Mouse (Mus musculus) stomach, postnatal 0 days (tissue): ENCODE data around the gene Milr1.

Experiments
- CTCF ChIP-seq: IDR thresholded peaks from 2 replicates; pipeline ENCODE4 v1.5.1; 2016; ENCODE audit warnings: antibody characterized with exemption, low read depth, mild to moderate bottlenecking, moderate library complexity
- EP300 ChIP-seq: optimal IDR thresholded peaks from 2 replicates; pipeline ENCODE3; 2016; ENCODE audit warnings: antibody characterized with exemption

- no peak for TF ChIP-seq CTCF
- TF ChIP-seq EP300, result no peak
These were observed 22.3 kb upstream of the Milr1 start for GRCm38 (mm10) chr11:106728402-106729366.
